Mouse (Mus musculus) layer of hippocampus, postnatal 10 days (tissue): ENCODE measurements around the gene E2f3. TPM values are rescaled to one million over a fixed set of nuclear protein-coding genes. Genes with fewer than 3 reads are reported as not detected.

ENCODE experiments used
- DNase-seq, 2 experiments: peaks; one replicate each; pipeline ENCODE4 v3.0.0; 2021; ENCODE audit warnings: low spot score in 2 of 2
- total RNA-seq, 2 experiments: library from RNA; stranded (reverse); gene quantifications; 2 replicates each; pipeline ENCODE4 v1.2.3; 2021

E2f3 gene
- total RNA-seq, 2 experiments from 2014 or later, result 25.8 to 27.5 TPM

DNA sequence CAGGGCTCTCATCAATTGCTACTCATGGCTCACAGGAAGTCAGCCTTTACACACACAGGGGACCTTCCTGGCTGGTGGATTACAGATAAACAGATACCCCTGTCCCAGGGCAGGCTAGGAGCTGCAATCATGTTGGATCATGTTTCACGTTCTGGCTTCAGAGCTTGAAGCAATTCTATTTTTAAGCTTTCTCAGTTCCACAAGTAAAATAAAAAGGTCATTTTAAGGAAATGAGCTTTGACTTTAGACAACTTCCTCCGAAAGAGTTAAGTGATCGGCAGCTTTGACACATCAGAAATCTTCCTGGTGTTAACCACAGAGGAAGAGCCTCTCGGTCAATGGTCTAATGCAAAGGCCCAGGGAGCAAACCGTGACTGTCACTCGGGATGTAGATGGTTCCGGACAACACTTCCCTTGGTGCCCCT, 6.7 kb downstream of the E2f3 start:
- DNase-seq, result no peak

DNA sequence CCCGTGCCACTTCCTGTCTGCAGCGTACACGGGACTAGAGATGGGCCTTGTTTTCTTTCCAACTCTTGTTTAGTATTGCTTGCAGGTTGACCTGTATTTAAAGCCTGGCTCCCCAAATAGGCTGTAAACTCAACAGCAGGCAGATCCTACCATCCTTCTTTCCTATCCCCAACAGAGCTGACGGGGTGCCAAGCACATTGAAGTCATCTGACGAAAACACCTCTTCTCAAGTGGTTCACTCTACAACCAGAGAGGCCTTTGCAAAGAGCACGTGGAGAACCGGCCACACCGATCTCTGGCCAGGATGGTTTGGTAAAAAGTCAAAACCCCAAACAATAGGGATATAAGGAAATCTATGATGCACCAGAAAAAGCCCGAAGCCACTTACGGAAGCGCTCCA, 8.5 kb downstream of the E2f3 start:
- DNase-seq, result no peak

GRCm38 (mm10) chr13:29974066-29974465, 11.8 kb downstream of the E2f3 start:
- DNase-seq, result no peak

- no peak for DNase-seq
Observed at GRCm38 (mm10) chr13:29973610-29974009, 12.3 kb downstream of the E2f3 start.

DNA sequence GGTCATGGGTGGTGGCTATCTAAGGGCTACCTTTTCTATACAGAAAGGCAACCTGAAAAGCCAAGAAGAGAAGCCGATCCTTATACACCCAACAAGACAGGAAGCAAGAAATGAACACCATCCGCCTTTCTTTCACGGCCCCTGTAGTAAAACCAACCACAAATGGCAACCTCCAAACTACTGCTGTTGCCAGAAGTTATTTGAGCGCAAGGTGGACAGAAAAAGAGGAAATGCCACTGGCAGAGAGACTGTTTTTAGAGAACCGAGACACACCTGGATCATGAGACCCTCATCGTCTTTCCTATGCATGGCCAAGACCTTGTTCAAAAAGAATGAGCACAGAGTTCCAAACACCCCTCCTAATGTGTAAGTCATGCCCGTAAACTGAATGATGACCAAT, 15.5 kb downstream of the E2f3 start:
- DNase-seq, result no peak

- no peak for DNase-seq
Observed at GRCm38 (mm10) chr13:29968636-29969035, 17.2 kb downstream of the E2f3 start.

- DNase-seq, result no peak
Observed at GRCm38 (mm10) chr13:29967367-29967766, 18.5 kb downstream of the E2f3 start.

- no peak for DNase-seq
Observed at GRCm38 (mm10) chr13:29966966-29967365, 18.9 kb downstream of the E2f3 start.

DNA sequence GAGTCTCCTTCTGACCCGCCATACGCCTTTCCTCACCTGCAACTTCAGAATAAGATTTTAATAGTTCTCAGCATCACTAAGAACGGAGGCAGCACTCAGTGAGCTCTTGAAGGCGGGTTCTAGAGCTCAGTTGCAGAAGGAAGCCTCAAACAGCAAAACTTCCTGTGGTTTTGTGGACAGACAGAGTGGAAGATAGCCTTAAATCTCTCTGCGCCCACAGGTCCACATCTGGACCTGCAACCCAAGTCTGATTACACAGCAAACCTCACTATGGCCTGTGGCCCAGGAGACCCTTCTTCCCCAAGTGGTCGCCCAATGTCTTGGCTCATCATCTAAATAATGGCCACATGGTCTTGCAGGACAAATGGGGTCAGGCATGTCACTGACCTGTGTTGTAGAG, 21.8 kb downstream of the E2f3 start:
- no peak for DNase-seq

GRCm38 (mm10) chr13:29960416-29960815, 25.4 kb downstream of the E2f3 start:
- no peak for DNase-seq

DNA sequence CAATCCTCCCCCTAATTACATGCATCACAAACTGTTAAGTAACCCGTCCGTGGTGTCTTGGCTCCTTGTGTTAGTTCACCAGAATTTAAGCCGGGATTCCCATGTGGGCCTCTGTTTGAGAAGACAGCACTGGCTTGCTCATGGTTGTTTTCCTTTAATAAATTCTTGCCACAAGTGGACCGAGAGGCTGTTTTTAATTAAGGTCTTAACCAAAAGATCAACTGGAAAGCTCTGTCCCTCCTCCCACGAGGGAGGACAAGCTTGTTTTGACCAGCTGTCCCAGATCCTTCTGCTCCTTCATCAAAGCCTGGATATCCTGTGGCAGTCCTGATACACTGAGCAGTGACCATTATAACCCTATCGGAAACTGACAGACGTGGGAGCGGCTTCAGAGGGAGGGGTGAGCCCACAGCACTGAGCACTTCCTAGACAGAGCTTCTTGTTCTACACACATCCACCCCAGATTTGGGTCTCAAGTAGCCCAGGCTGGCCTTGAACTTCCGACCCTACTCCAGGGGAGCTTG, 28.1 kb downstream of the E2f3 start:
- DNase-seq, result no peak

DNA sequence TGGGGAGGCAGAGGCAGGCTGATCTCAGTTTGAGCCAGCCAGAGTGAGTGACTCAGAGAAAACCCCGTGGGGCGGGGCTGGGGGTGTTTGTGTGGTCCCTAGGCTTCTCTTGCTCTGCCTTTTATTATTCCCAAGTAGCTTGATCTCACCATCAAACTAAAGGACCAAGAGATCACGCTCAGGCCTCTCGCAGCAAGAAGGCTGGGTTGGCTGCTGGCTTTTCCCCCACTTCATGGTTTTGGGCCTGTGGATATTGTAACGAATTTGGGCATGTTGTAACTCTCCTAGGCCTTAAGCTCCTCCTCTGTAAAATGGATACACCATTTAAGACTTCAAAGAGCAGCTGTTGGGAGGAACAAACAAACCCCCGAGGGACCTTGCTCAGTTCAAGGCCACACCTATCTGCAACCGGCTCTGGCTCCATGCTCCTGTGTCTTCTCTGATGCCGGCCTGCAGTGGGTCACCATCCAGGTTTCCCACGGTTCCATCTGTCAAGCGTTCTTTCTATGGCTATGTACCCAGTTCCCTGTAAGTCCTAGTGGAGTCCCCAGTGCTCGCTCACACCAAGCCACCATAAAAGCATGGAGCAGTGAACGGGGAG, 28.9 kb downstream of the E2f3 start:
- no peak for DNase-seq

DNA sequence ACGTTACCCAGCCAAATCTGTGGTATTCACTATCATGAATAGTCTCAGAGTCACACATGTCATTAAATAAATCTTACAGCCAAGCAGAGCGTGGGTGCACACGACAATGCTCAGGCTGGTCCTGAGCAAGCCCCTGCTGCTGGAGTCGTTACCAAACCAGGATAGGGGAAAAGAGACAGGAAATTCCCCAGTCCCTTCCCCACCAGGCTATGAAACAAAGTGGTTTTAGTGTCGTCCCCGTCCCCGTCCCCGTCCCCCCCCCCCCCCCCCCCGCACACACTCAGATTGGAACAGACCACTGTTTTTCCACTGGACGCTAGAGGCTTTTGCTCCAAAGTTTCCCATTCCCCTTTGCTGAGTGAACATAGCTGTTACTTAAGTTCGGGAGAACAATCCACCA, 30.6 kb downstream of the E2f3 start:
- DNase-seq, result no peak

DNA sequence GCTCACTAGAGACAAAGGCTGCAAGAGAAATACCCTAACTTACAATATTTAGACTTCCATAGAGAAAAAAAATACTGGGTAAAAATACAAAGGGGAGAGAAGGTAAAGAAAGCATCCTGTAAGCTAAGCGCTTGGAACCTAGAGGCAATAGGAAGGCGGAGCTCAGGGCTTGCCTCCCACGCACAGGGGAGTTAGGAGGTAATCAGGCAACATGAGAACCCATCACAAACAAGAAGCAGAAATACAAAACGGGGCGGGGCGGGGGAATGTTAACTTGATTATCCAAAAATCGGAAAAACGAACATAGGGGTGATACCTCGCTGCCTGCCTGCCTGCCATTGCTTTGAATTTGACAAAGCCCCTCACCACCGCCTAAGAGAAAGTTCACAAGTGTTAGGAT, 31.1 kb downstream of the E2f3 start:
- DNase-seq, result no peak

- DNase-seq, result no peak
Observed at GRCm38 (mm10) chr13:29953417-29954045, 32.3 kb downstream of the E2f3 start.

DNA sequence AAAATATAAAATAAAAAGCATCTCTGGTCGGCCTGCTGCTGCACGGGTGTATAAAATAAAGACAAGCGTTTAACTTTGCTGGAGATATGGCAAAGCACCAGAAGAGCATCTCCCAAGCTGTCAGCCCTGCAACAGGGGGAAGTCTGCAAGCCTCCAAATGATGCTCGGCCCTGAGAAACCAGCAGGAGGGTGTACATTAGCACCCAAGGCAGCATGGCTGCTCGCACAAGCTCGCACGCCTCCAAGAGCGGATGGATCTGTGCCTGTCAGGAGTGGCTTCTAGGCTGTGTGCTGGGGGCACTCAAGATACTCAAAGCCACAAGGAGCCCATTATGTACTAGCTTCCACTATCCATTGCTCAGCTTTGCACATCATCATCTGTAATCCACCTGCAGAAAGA, 39.8 kb downstream of the E2f3 start:
- no peak for DNase-seq

GRCm38 (mm10) chr13:29944915-29945570, 40.8 kb downstream of the E2f3 start:
- DNase-seq, result no peak

DNA sequence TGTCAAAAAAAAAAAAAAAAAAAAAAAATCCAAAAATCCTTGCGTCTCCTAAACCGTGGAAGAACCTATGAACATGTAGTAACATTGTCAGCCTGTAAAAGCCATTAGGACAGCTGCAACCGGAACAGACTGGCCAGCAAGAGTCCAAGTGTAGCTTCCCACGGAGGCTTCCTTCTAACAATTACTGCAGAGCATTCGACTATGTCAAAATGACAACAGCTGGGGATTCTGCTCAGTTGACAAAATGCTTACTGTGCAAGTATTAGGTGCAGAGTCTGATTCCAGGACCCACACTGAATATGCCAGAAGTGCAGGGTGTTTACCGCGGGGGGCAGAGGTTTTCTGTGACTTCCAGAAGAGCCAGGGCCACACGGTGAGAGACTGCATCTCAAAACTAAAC, 41.4 kb downstream of the E2f3 start:
- no peak for DNase-seq

- DNase-seq, result no peak
Observed at GRCm38 (mm10) chr13:29943541-29944039, 42.3 kb downstream of the E2f3 start.

GRCm38 (mm10) chr13:29940071-29940470, 45.8 kb downstream of the E2f3 start:
- DNase-seq, result no peak

- DNase-seq, result no peak
Observed at GRCm38 (mm10) chr13:29939399-29939798, 46.5 kb downstream of the E2f3 start.

DNA sequence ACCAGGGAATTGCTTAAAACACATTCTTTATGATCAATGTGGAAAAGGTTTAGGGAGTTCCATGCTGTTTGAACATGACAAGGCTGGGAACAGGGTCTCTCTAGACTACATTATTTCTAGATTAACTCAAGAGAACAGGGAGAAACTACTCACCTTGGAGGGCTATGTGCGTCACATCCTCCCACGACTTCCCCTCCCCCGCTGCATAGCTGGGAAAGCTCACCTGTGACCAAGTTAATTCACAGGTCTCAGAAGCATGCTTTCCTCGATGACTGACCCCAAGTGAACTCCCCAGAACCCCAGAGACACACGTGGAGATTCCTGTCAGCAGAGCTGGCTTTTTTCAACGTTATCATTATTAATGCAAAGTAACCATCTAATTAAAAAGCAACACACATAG, 47.1 kb downstream of the E2f3 start:
- DNase-seq, result no peak
